Mouse (Mus musculus): ENCODE measurements around the gene Gm49380. TPM values are rescaled to one million over a fixed set of nuclear protein-coding genes. Genes with fewer than 3 reads are reported as not detected.
"Not testable (repeated sequence)": the region's sequence is repeated elsewhere in the genome, so short reads cannot be mapped to it uniquely, and the experiment has no call there.

Gene Gm49380
- polyA plus RNA-seq, 1 experiment from 2014 or later: 0.35 TPM

DNA sequence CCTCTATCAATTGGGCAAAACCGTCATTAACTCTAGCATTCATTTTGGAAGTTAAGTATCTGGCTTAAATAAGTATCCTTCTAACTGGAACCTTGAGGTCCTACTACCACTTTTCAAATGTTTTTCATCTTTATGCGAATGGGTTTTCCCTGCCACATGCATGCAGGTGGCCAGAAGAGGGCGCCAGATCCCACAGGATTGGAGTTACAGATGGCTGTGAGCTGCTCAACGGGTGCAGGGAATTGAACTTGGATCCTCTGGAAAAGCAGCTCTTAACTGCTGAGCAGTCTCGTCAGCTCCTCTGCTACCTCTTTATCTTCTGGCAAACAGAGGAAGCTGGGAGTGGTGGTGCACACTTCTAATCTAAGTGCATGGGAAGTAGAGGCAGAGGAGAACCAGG lies 5.7 kb upstream of the Gm49380 start:
- ATAC-seq (ENCODE audit: low read depth) (no peak), DNase-seq (ENCODE audit: low spot score) (no peak)
- 47% methylated on average over 5 of the region's 5 CpGs for WGBS
- Histone ChIP-seq H3K4me3 (ENCODE audit: low read depth, low read length) (no peak overlapping the region), H3K9me3 (ENCODE audit: control insufficient read depth, low read length) (no peaks in the 10 kb centered on the region), H3K4me1 (ENCODE audit: control insufficient read depth, insufficient read depth, low read length) (no peaks in the 10 kb centered on the region), H3K27ac (replicated peaks; ENCODE audit: low read depth, low read length) (no peak overlapping the region), H3K4me2 (ENCODE audit: low read depth, low read length) (no peak overlapping the region), H3K36me3 (ENCODE audit: control insufficient read depth, insufficient read depth, low read length) (no peaks in the 10 kb centered on the region), H3K9ac (ENCODE audit: low read depth, low read length) (no peak overlapping the region), H3K27me3 (replicated peaks; ENCODE audit: control insufficient read depth, insufficient read depth, low read length) (no peaks in the 10 kb centered on the region)

DNA sequence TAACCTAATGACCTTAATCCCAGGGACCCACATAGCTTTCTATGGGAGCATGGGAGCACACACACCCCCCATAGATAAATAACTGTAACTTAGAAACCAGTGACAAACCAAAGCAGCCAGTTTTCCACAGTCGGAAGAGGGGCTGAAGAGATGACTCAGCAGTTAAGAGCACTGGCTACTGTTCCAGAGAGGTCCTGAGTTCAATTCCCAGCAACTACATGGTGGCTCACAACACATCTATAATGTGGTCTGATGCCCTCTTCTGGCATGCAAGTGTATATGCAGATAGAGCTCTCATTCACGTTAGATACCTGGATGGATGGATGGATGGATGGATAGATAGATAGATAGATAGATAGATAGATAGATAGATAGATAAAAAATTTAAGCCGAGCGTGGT lies 2.9 kb upstream of the Gm49380 start:
- no peaks in the 10 kb centered on the region for H3K27me3 ChIP-seq (replicated peaks; ENCODE audit: control insufficient read depth, insufficient read depth, low read length)
- H3K9me3 ChIP-seq (ENCODE audit: control insufficient read depth, low read length): no peaks in the 10 kb centered on the region
- 83% methylated on average over 4 of the region's 4 CpGs for WGBS
- no peaks in the 10 kb centered on the region for H3K36me3 ChIP-seq (ENCODE audit: control insufficient read depth, insufficient read depth, low read length)
- H3K4me1 ChIP-seq (ENCODE audit: control insufficient read depth, insufficient read depth, low read length): no peaks in the 10 kb centered on the region
- ATAC-seq (ENCODE audit: low read depth) (no peak), DNase-seq (ENCODE audit: low spot score) (no peak)
- no peak overlapping the region for H3K4me3 ChIP-seq (ENCODE audit: low read depth, low read length)
- no peak overlapping the region for H3K27ac ChIP-seq (replicated peaks; ENCODE audit: low read depth, low read length)
- H3K4me2 ChIP-seq (ENCODE audit: low read depth, low read length): no peak overlapping the region
- no peak overlapping the region for H3K9ac ChIP-seq (ENCODE audit: low read depth, low read length)

DNA sequence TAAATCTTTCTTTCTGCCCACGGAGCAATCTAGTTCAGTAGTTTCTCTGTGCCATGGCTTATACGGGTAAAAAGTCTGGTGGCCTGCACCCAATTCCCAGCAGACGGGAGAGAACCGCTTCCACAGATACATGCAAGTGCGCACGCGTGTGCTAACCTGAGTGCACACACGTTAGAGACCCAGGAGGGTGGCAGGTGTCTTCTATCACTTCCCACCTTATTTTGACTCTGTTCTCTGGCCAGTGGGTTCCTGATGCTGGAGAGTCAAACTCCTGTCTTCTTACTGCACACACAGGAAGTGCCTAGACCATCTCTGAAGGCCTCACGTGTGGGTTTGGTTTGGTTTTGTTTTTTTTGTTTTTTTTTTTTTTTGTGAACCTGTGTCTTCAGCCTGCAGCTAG lies 2.3 kb upstream of the Gm49380 start:
- Histone ChIP-seq H3K4me2 (ENCODE audit: low read depth, low read length) (no peak overlapping the region), H3K27ac (replicated peaks; ENCODE audit: low read depth, low read length) (no peak overlapping the region), H3K27me3 (replicated peaks; ENCODE audit: control insufficient read depth, insufficient read depth, low read length) (no peaks in the 10 kb centered on the region), H3K4me1 (ENCODE audit: control insufficient read depth, insufficient read depth, low read length) (peaks cover 1% of the 10 kb centered on the region), H3K36me3 (ENCODE audit: control insufficient read depth, insufficient read depth, low read length) (no peaks in the 10 kb centered on the region), H3K4me3 (ENCODE audit: low read depth, low read length) (no peak overlapping the region), H3K9ac (ENCODE audit: low read depth, low read length) (no peak overlapping the region), H3K9me3 (ENCODE audit: control insufficient read depth, low read length) (no peaks in the 10 kb centered on the region)
- DNase-seq (ENCODE audit: low spot score) (no peak), ATAC-seq (ENCODE audit: low read depth) (no peak)
- WGBS: 85% methylated on average over 9 of the region's 9 CpGs

DNA sequence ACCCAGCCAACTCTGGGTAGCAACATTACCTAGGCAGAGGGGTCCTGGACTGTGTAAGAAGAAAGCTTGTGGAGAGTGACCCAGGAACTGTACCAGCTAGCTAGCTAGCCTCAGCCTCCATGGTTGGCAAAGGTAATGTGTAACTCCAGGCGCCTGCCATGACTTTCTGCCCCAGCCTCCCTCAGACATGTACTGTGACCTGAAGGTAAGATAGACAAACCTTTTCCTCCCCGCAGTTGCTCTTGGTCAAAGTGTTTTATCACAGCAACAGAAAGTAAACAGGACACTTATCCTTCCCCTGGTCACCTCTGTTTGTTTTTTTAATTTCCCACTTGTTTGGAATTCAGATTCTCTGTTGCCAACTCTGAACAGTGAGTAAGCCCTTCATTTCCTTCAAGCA lies 1.2 kb upstream of the Gm49380 start:
- Histone ChIP-seq H3K9me3 (ENCODE audit: control insufficient read depth, low read length) (no peaks in the 10 kb centered on the region), H3K4me1 (ENCODE audit: control insufficient read depth, insufficient read depth, low read length) (peaks cover 12% of the 10 kb centered on the region)
- WGBS: 92% methylated on average over 2 of the region's 2 CpGs

DNA sequence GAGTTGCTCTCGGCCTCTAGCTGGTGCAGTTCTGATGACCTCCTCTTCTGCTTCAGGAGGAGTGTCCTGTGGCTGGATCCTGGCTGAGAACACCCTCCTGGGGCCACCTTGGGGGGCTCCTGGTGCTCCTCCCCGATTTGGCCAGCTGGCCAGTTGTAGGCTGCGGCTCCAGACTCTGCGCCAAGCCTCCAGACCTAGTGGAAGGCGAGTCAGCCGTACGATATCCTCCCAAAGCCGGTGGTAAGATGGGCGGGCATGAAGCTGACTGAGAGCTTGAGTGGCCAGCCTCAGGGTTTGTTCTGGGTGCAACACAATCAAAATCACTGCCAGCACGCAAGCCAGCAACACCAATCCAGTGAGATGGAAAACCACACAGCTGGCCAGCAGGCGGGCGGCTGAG lies 1.4 kb downstream of the Gm49380 start:
- H3K9me3 ChIP-seq (ENCODE audit: control insufficient read depth, low read length); DNase-seq (ENCODE audit: low spot score); H3K27ac ChIP-seq (replicated peaks; ENCODE audit: low read depth, low read length); H3K27me3 ChIP-seq (replicated peaks; ENCODE audit: control insufficient read depth, insufficient read depth, low read length); ATAC-seq (ENCODE audit: low read depth); H3K36me3 ChIP-seq (ENCODE audit: control insufficient read depth, insufficient read depth, low read length): not testable (repeated sequence)
- Histone ChIP-seq H3K4me1 (ENCODE audit: control insufficient read depth, insufficient read depth, low read length) (peaks cover 35% of the 10 kb centered on the region), H3K4me2 (ENCODE audit: low read depth, low read length) (peak overlapping the region; percentile 53), H3K4me3 (ENCODE audit: low read depth, low read length) (peak overlapping the region; percentile 74), H3K9ac (ENCODE audit: low read depth, low read length) (peak overlapping the region; percentile 48; the same call in 1 of the 2 replicates)
- WGBS: 59% methylated on average over 6 of the region's 12 CpGs

More for the DNA sequence above, 1.2 kb upstream of the Gm49380 start:
- ATAC-seq (ENCODE audit: low read depth) (no peak), DNase-seq (ENCODE audit: low spot score) (no peak)
- Histone ChIP-seq H3K4me2 (ENCODE audit: low read depth, low read length) (no peak overlapping the region), H3K36me3 (ENCODE audit: control insufficient read depth, insufficient read depth, low read length) (no peaks in the 10 kb centered on the region), H3K27ac (replicated peaks; ENCODE audit: low read depth, low read length) (no peak overlapping the region), H3K27me3 (replicated peaks; ENCODE audit: control insufficient read depth, insufficient read depth, low read length) (no peaks in the 10 kb centered on the region), H3K4me3 (ENCODE audit: low read depth, low read length) (no peak overlapping the region), H3K9ac (ENCODE audit: low read depth, low read length) (no peak overlapping the region)

DNA sequence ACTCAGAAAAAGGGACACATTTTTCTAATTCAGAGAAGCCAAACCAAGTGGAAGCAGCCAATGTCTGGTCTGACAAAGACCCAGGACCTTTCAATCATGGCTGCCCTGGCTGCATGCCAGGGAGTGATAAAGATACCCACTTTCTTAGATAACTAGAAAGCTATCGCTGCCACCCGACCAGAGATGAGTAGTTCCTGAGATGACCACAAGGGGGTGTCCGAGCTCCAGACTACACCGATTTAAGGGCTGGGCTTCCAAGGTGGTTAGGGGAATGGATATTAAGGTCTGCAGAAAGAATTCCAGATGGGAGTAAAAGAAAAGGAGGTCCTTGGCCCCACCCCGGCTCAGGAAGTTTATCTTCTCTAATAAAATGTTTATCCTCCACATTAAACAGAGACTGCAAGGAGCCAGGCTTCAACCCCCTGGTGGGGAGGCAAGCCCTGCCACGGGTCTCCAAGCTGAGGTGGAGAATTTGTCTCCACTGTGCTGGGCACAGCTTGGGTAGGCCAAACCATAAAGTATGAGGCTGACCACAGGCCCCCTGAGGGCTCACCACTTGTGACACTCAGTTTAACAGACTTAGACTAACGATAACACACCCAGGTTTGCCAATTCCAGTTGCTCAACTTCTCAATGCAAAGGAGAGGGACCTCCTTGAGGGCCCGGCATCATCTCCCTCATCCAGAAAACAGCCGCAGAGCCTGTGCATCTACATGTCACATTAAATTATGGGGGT lies 3.8 kb downstream of the Gm49380 start:
- no peak for ATAC-seq (ENCODE audit: low read depth)
- peaks cover 40% of the 10 kb centered on the region for H3K4me1 ChIP-seq (ENCODE audit: control insufficient read depth, insufficient read depth, low read length)
- peak overlapping the region; percentile 51 for H3K4me2 ChIP-seq (ENCODE audit: low read depth, low read length)
- H3K4me3 ChIP-seq (ENCODE audit: low read depth, low read length): peak overlapping the region; percentile 10; the same call in 1 of the 2 replicates
- no peaks in the 10 kb centered on the region for H3K27me3 ChIP-seq (replicated peaks; ENCODE audit: control insufficient read depth, insufficient read depth, low read length)
- peaks cover 14% of the 10 kb centered on the region for H3K36me3 ChIP-seq (ENCODE audit: control insufficient read depth, insufficient read depth, low read length)
- 0 out of 2 replicates have a peak overlapping the region, but pooled peaks have one; percentile 26 for H3K9ac ChIP-seq (ENCODE audit: low read depth, low read length)
- H3K9me3 ChIP-seq (ENCODE audit: control insufficient read depth, low read length): no peaks in the 10 kb centered on the region
- 24% methylated on average over 9 of the region's 9 CpGs for WGBS
- peak; percentile 68 for DNase-seq (ENCODE audit: low spot score)
- no peak overlapping the region for H3K27ac ChIP-seq (replicated peaks; ENCODE audit: low read depth, low read length)

DNA sequence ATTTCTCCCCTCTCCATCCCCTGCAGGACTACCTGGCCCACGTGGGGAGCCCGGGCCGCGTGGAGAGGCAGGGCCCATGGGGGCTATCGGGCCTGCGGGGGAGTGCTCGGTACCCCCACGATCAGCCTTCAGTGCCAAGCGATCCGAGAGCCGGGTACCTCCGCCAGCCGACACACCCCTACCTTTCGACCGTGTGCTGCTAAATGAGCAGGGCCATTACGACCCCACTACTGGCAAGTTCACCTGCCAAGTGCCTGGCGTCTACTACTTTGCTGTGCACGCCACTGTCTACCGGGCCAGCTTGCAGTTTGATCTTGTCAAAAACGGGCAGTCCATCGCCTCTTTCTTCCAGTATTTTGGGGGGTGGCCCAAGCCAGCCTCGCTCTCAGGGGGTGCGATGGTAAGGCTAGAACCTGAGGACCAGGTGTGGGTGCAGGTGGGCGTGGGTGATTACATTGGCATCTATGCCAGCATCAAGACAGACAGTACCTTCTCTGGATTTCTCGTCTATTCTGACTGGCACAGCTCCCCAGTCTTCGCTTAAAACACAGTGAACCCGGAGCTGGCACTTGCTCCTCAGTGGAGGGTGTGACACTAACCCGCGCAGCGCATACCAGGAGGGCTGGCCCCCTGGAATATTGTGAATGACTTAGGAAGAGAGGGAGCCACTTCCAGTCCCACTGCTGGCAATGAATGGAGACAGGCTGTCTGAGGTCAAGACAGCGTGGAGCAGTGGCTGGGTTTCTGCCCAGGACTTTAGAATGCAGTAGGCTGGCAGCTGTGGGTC lies 4.8 kb downstream of the Gm49380 start:
- Histone ChIP-seq H3K9me3 (ENCODE audit: control insufficient read depth, low read length) (no peaks in the 10 kb centered on the region), H3K4me1 (ENCODE audit: control insufficient read depth, insufficient read depth, low read length) (peaks cover 40% of the 10 kb centered on the region), H3K9ac (ENCODE audit: low read depth, low read length) (peak overlapping the region; percentile 43; the same call in 1 of the 2 replicates), H3K4me2 (ENCODE audit: low read depth, low read length) (peak overlapping the region; percentile 51), H3K27ac (replicated peaks; ENCODE audit: low read depth, low read length) (no peak overlapping the region), H3K27me3 (replicated peaks; ENCODE audit: control insufficient read depth, insufficient read depth, low read length) (no peaks in the 10 kb centered on the region), H3K4me3 (ENCODE audit: low read depth, low read length) (no peak overlapping the region), H3K36me3 (ENCODE audit: control insufficient read depth, insufficient read depth, low read length) (peaks cover 20% of the 10 kb centered on the region)
- DNase-seq (ENCODE audit: low spot score) (no peak), ATAC-seq (ENCODE audit: low read depth) (no peak)
- 84% methylated on average over 28 of the region's 31 CpGs for WGBS

DNA sequence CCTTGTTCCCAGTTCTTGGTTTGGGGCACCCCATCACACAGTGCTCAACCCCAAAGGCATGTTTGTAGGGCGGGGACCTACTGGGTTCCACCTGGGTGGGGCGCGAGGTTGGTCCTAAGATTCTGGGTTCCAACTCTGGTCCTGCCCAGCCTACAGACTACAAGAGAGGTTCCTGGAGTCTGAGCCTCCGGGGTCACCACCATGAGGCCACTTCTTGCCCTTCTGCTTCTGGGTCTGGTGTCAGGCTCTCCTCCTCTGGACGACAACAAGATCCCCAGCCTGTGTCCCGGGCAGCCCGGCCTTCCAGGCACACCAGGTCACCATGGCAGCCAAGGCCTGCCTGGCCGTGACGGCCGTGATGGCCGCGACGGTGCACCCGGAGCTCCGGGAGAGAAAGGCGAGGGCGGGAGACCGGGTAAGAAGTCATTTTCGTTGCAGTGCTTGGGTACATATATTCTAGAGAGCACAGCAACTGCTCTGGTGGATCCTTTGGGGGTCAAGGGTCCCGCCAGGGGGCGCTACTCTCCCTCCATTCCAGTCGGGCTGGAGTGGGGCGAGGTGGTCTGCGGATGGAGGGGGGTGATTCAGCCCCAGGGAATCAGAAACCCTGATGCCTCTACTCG lies 5.6 kb downstream of the Gm49380 start:
- H3K27me3 ChIP-seq (replicated peaks; ENCODE audit: control insufficient read depth, insufficient read depth, low read length): no peaks in the 10 kb centered on the region
- no peak for ATAC-seq (ENCODE audit: low read depth)
- peaks cover 40% of the 10 kb centered on the region for H3K4me1 ChIP-seq (ENCODE audit: control insufficient read depth, insufficient read depth, low read length)
- no peaks in the 10 kb centered on the region for H3K9me3 ChIP-seq (ENCODE audit: control insufficient read depth, low read length)
- peak overlapping the region; percentile 15; the same call in 1 of the 2 replicates for H3K4me3 ChIP-seq (ENCODE audit: low read depth, low read length)
- H3K36me3 ChIP-seq (ENCODE audit: control insufficient read depth, insufficient read depth, low read length): peaks cover 20% of the 10 kb centered on the region
- H3K9ac ChIP-seq (ENCODE audit: low read depth, low read length): peak overlapping the region; percentile 43
- 35% methylated on average over 16 of the region's 25 CpGs for WGBS
- peak; percentile 26 for DNase-seq (ENCODE audit: low spot score)
- H3K4me2 ChIP-seq (ENCODE audit: low read depth, low read length): peak overlapping the region; percentile 51
- peak overlapping the region; percentile 79 for H3K27ac ChIP-seq (replicated peaks; ENCODE audit: low read depth, low read length)

Measured in embryonic facial prominence, embryonic 14.5 days (tissue).